Mouse (Mus musculus): Measurements from ENCODE around the gene Ppp1cc.

The Ppp1cc gene

DNA sequence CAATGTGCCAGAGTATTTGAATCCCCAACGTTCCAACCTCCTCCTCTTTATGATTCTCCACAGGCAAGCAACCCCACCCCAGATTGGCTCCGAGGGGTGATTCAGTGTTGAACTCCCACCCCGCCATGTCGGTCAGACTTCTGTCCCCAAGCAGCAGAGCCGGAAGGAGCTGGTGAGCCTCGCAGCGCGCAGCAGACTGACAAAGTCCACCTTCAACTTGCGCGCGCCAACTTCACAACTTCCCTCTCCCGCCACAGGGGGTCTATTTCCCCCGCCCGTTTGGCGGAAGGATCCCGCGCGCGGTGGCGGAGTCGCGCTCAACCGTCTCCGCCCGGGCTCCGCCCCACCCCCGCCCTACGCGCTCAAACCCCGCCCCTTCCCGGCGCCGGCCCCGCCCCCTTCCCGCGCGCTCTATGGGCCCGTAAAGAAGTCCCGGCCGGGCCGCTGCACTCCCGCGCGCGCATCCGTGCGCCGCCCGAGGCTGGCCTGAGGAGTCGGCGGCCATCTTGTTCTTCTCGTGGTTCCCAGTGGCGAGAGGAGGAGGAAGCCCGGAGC is at the start of gene Ppp1cc:
Gene Ppp1cc (plus strand): TSS at position 452 of the 555 bp plus-strand sequence.
- peak; percentile 83 for ATAC-seq (ENCODE audit: low TSS enrichment)

DNA sequence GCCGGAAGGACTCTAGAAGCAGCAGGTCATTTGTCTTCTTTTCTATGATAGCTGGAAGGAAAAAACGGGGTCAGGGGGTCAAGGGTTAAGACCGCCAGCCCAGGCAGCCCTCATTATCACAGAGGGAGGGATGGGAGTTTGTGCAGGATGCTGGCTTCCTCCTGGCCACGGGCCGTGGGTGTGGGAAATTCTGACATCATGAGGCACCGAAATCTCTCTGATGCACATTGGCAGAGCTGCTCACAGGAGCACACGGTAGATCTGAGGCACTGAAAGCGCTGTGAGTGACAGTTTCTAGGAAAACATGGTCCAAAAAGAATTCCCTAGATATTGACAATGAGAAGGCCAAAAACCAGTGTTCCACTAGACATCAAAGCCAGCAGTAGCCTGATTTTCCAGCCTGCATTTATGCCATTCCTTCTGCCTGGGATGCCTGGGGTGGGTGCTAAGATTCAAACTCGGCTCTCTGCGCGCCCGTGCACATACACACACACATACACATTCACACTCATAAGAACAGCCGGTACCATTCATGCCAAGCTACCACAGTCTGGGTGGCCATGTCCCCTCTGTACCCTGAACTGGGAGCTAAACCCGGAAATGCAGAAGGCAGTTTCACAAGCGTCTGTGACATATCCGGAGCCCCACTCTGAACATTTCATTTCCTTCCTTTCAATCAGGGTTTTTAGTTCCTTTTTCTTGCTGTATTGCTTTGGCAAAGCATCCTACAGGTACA is 48.6 kb upstream of the Ppp1cc start:
- no peak for ATAC-seq (ENCODE audit: low TSS enrichment)

DNA sequence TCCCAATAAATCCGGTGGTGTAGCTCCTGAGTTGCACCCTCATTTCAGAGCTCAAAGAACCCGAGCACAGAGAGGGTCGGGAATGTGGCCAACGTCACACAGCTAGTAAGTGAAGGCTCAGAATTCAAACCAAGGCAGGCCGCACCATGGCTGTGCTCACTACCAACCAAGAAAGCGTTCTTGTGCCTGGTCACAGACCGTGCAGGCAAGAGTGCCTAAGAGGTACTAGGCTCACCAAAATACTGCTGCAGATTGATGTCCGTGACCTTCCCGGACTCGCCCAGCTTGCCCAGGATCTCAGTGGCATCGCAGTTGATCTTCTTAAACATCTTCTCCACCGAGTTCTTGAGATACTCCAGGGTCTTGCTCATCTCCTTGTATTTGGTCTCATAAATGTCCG is 47.5 kb upstream of the Ppp1cc start:
- ATAC-seq (ENCODE audit: low TSS enrichment) = no peak

DNA sequence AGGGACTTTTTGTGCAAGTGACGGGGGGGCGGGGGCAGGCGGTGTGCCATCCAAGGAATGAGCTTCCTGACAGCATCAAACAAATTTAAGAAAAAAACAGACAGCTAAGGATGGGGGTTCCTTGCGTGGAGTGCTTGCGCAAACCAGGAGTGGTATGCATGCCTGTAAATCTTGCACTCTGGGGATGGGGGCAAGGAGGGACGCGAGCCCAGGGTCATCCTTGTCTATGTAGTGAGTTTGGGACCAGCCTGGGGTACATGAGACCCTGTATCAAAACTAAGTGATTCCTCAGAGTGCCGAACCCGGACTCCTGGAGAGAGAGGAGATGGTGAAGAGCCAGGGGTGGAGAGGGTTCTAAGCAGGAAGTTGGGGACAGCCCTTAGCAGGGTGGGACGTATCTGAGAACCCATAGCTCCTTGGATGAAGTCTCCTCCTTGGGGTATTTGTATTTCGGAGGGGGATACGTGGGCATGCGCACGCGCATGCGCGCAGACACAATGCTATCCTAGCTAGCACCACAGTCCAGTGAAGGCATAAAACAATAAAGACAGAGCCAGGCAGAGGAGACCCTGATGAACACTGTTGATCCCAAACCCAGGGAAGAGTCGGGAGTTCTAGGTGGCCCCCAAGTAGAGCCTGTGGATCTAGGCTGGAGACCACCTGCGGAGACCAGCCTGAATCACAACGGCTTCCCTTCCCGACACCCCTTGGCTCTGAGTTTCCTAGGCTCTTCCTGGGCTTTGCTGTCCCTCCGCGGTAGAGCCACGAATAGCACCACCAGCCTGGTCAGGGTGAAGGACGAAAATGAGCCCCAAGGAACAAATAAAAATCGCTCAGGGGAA is 46.8 kb upstream of the Ppp1cc start:
- no peak; the same call in 1 of the 2 replicates for ATAC-seq (ENCODE audit: low TSS enrichment)

DNA sequence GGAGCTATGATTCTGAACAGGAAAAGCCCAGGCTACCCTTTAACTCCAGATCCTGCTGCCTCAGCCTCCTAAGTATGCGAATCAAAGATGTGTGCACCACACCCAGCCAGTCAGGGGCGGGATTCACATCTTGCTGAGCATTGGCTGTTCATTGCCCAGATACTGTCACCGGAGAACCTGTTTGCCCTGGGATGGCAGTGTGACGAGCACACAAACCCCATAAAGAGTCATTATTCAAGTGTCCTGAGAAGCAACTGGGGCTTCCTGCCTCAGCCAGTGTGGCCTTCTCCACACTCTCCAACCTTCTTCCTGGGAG is 46.2 kb upstream of the Ppp1cc start:
- ATAC-seq (ENCODE audit: low TSS enrichment) = no peak

DNA sequence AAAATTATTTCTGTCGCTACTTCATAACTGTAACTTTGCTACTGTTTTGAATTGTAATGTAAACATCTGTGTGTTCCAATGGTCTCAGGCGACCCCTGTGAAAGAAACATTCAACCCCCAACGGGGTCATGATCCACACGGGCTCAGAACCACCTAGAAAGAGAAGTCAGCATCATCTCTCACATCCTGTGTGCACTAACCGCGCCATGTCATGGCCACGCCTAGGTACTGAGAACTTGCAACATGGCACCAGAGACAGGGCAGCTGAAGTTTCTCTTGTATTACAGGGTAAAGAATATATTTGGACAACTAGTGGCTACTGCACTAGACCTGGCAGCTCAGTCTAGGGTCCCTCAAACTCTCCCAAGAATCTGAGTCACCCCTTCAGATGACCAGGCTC is 44.6 kb upstream of the Ppp1cc start:
- ATAC-seq (ENCODE audit: low TSS enrichment) = no peak

DNA sequence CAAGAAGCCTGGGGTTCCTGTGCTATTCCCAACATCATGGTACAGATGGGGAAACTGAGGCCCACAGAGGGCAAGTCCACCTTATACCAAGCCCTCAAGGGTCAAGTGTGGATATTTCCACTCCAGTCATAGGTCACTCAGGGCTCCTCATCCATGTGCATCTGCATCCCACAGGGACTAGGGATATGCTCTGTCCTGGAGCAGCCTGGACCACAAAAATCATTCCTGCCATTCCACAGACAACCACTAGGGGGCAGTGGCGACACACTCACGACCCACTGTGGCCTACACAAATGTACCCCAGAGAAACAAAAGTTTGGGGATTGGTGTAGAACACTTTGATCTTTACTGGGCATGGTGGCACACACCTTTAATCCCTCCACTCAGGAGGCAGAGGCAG is 43.9 kb upstream of the Ppp1cc start:
- peak; percentile 62; the same call in 1 of the 2 replicates for ATAC-seq (ENCODE audit: low TSS enrichment)

DNA sequence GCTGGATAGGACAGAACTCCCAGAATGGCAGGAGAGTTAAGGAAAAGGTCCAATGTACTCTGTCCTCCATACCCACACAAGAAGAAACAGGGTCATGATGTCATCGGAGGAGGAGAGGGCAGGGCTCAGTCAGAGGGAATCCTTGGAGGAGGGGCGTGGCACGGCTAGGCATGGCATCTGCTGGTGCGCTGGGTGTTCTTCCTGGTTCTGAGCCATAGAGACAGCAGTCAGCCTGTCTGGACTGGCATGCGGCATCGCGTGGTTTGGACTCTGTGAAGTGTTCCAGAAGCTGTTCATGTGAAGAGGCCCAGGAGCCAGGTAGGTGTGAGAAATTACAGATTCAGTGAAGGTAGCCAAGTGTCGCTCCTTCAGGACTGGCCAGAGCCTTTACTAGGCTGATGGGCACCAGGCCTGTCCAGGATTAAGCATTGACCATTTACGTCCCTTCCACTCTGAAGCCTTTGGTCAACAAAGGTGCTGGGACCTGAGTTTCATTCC is 42.8 kb upstream of the Ppp1cc start:
- no peak for ATAC-seq (ENCODE audit: low TSS enrichment)

DNA sequence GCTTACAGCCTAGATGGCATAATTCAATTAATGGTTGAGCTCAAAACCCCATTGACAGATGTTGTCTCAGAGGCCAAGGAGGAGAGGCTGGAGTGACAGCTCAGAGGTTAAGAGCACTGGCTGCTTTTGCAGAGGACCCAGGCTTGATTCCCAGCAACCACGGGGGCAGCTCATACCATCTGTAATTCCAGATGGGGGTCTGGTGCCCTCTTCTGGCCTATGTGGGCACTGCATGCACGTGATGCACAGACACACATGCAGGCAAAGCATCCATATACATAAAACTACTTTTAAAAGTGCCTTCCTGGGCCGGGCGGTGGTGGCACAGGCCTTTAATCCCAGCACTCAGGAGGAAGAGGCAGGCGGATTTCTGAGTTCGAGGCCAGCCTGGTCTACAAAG is 41.8 kb upstream of the Ppp1cc start:
- ATAC-seq (ENCODE audit: low TSS enrichment) = no peak

DNA sequence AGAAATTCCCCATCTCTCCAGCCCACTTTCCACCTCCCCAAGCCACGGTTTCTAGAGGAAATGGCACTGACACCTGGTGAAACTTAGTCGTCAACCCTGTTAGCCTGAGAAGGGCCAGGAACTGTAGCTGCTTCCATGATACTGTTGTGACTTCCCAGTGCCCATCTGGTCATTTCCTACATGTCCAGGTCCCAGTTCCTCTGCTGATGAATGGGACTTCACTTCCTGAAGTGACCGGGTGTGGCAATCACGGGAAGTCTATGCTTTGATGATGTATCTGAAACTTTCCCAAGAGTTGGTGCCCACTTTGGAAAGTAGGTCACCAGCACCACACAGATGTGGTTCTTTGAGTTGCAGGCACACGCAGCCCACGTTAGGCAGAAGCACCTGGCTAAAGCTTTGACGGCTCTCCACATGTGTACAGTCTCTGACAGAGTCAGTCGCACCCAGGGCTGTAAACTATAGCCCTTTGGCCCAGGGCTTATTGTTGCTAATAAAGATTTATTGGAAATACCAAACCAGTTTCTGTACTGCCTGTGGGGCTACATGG is 32.8 kb upstream of the Ppp1cc start:
- no peak for ATAC-seq (ENCODE audit: low TSS enrichment)

DNA sequence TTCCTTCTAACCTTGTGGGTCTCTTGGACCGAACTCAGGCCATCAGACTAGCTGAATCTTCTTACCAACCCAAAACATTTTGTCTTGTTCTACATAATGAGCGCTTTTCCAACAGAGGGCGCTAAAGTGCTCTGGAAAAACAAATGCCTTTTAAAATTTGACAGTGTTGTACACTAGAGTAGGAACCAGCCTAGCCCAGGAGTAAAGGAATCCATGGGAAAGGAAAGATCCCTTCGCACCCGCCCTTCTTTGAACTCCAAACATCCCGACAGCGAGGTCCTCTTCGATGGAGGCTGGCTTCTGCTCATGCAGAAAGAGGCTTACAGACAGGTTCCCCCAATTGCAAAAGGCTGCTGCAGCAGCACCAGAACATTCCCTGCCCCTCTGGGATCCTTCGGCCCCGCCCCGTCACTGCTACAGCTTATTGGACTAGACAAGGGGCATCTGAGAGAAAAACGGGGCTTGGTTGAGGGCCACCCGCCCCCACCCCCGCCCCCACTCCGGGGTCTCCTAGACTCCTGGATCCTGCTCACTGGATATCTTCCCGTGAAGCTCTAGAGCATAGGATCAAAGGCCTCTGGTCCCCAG is 28.9 kb upstream of the Ppp1cc start:
- ATAC-seq (ENCODE audit: low TSS enrichment) = peak; percentile 61; the same call in 1 of the 2 replicates

DNA sequence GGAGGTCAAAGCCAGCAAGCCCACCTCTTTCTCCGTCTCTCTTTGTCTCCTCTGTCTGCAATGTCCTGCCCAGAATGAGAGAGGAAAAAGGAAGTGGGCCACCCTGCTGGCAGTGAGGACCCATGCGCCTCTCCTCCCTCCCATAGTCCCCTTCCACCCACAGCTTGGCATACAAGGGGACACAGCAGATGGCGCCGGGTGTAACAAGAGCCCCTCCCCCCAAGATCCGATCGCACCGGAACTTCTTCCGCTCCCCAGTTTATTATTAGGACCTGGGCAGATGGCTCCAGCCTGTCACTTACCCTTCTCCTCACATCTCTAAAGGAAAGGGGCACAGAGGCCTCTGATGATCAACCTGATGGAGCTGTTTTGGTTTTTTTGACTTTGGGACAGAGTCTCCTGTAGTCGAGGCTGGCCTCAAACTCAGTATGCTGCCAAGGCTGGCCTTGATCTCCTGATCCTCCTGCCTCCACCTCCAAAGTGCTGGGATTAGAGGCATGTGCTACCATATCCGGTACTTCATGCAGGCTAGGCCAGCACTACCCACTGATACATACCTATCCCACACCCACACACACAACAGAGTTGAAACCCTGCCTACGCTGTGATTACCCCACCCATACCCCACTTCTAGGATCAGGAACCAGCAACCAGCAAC is 27.6 kb upstream of the Ppp1cc start:
- ATAC-seq (ENCODE audit: low TSS enrichment) = no peak

DNA sequence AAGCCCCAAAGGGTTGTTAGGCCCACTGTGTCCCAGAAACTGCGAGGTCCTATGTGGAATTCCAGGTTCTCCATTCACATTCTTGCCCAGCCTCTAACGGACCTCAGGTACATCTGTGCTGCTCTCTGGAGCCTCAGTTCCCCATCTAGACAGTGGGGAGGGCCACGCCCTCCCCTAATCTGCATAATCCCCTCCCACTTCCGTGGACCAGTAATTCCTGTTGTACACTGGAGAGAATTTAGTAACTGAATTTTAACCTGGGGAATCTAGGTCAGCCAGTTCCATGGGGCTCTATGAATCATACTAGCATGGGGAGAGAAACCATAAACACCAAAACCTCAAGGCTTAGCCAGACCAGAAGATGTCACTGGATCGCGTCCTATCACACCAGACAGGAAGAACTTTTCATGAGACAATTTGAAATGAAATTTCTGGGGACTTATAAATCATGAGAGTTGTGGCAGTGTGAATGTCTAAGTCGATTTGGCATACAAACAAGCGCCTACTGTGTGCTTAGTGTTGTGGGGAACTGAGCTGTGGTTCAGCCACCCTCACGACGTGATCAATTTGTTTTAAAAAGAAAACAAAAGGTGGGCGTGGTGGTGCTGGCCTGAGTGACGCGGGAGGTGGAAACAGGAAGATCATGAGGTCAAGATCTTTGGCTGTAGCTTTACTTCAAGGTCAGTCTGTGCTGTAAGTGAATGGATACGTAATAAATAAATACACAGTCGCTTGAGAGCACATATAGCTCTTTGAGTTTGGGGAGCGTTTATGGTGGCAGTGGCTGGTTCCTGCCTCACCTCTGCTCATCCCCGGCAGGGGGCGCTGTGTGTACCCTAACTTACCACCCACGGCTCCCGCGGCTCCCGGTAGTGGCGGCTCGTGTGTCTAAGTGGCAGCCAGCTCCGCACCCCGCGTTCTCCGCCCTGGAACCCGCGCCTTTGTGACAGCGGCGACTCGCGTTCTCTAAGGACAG is 26.7 kb upstream of the Ppp1cc start:
- ATAC-seq (ENCODE audit: low TSS enrichment) = peak; percentile 71; the same call in 1 of the 2 replicates

DNA sequence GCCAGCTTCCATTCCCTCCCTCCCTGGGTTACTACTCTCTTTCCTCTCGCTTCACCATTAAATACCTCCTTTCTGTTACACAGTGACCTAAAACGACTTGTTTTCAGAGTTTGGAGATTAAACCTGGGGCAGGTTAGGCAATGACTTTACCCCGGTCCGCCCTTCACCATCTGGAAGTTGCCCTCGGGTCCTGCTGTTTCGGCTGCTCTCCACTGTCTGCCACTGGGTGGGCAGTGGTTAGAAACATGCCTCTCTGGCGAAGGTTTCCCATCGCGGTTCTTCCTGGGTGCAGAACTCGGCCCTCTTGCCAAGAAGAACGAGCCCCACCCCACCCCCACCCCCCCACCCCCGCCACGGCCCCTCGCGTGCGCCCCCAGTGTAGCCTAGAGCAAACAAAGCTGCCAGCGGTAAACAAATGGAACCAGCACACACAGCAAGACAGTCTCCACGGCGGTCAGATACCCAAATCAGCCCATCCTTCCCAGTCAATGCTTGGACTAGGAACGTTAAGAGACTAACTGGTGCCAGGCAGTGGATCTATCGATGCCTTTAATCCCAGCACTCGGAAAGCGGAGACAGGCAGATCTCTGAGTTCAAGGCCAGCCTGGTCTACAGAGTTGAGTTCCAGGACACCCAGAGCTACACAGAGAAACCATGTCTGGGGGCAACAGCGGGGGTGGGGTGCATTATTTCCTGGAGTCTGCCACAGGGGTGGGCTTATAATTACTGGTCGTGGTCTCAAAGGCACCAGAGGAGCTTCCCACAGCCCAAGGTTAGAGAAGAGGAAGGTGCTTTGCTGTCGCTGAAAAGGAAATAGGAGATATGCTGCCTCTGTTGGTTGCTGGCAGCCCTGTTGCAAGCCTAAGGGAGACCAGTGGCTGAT is 25.7 kb upstream of the Ppp1cc start:
- no peak for ATAC-seq (ENCODE audit: low TSS enrichment)

DNA sequence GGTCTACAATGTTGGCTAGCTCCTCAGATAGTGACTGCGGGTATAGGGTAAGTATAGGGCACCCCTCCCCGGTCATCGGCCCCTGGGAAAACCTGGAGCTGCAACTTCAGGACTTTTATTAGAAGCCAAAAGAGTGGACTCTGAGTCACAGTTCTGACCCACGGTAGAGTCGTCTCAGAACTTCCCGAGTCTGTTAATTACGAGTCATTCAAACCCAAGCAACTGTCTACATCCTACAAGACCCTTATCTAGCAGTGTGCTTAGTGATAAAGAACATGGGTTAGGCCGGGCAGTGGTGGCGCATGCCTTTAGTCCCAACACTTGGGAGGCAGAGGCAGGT is 25.1 kb upstream of the Ppp1cc start:
- no peak for ATAC-seq (ENCODE audit: low TSS enrichment)

DNA sequence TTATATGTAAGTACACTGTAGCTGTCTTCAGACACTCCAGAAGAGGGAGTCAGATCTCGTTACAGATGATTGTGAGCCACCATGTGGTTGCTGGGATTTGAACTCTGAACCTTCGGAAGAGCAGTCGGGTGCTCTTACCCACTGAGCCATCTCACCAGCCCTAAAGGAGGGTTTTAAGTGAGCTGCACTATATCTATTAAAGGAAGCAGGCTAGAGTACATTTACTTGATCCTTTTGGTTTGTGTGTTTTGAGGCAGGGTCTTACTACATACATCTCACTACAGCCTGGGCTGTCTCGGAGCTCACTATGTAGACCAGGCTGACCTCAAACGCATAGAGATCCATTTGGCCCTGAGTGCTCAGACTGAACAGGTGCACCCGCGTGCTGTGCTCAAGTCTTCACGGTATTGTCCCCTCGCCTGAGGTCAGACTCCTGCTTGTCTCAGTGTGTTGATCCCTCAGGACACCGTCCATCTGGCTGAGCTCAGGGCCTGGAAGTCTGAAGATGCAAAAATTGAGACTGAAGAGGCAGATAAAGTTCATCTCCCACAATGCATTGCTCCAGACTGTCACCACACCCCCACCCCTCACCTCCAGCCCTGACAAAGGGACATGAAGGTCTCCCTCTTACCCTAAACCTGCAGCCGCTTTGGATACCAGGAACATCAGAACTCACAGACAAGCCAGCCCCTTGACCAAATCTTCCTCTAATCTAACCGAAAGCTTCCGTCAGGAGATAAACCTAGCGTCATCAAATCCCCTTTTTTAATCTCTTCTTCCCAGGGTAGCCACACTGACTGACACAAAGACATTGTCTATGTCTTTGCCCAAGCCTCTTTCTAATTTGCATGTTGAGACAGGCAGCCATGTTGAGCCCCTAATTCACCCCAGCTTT is 23.4 kb upstream of the Ppp1cc start:
- ATAC-seq (ENCODE audit: low TSS enrichment) = no peak

DNA sequence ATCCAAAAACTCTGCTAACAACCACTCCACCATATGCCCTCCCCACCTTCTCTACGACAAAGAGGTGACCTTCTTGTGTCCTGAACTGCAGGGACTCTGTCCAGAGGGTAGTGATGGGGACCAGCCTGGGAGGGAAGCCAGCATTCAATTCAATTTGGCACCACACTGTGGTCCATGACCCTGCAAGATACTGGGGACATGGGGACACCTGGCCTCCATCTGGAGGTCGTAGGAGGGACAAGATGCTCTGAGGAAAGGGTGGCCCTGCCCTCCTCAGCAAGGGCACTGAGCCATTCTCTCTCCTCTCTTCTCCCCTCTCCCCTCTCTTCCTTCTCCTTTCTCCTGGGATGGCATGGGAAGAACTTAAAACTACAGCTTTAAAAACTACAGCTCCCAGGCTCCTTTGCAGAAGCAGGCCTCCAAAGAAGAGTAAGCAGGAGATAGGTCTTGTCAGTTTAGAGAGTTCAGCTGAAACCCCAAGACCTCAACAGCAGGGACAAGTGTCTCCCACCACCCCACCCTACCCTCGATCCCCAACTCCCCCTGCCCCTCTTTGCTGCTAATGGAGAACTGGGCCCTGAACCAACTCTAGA is 22.7 kb upstream of the Ppp1cc start:
- no peak for ATAC-seq (ENCODE audit: low TSS enrichment)

Data from frontal cortex, adult (tissue).